ENCODE assay signal across 8 mouse cellular contexts in the genomic region with DNA sequence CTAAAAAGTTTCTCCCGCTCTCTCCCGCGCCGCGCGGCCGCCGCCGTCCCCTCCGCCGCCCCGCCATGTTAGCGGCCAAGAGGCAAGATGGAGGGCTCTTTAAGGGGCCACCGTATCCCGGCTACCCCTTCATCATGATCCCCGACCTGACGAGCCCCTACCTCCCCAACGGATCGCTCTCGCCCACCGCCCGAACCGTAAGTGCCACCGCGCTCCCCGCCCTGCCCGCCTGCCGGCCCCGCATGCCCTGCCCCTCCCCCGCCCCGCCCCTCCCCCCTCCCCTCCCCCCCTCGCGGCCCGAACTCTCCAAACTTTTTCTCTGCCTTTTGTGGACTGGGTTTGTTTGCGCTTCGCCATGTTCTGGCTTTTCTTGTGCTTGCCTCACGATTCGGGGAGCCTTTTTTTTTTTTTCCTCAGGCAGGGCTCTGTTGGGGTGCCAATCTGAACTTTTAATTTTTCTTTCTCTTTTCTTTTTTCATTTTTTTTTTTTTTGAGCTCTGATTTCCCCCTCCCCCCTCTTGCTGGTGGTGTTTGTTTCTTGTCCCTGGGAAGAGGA. TPM values are rescaled to one million over a fixed set of nuclear protein-coding genes. Genes with fewer than 3 reads are reported as not detected.
DNase-seq lines count a peak whose midpoint lies in the region; ATAC-seq and TF ChIP-seq lines count a peak whose summit lies in the region.

No protein-coding gene starts in this region.

- peak overlapping the region; percentile 68 for H3K4me2 ChIP-seq in forebrain, embryonic 15.5 days (replicated peaks)
- peak overlapping the region; percentile 55 for H3K4me2 ChIP-seq in hindbrain, embryonic 15.5 days
- H3K4me2 ChIP-seq in liver, embryonic 12.5 days: peak overlapping the region; percentile 88
- peak overlapping the region; percentile 93 for H3K4me2 ChIP-seq in neural tube, embryonic 11.5 days (ENCODE audit: low read depth)

- peak overlapping the region; percentile 87 for H3K27ac ChIP-seq in forebrain, embryonic 15.5 days (replicated peaks)
- peak overlapping the region; percentile 82 for H3K27ac ChIP-seq in hindbrain, embryonic 15.5 days (replicated peaks)
- H3K27ac ChIP-seq in liver, embryonic 12.5 days: peak overlapping the region; percentile 85
- peak overlapping the region; percentile 91 for H3K27ac ChIP-seq in neural tube, embryonic 11.5 days (ENCODE audit: low read depth, low read length)

- no peaks in the 10 kb centered on the region for H3K9me3 ChIP-seq in E14TG2a.4 (ENCODE audit: low read length)
- no peaks in the 10 kb centered on the region for H3K9me3 ChIP-seq in forebrain, embryonic 15.5 days
- H3K9me3 ChIP-seq in hindbrain, embryonic 15.5 days: no peaks in the 10 kb centered on the region
- H3K9me3 ChIP-seq in liver, embryonic 12.5 days (replicated peaks): no peaks in the 10 kb centered on the region
- H3K9me3 ChIP-seq in neural tube, embryonic 11.5 days (ENCODE audit: control insufficient read depth, low read length): no peaks in the 10 kb centered on the region

- peaks cover 52% of the 10 kb centered on the region for H3K4me1 ChIP-seq in E14TG2a.4 (replicated peaks; ENCODE audit: low read depth, low read length)
- H3K4me1 ChIP-seq in forebrain, embryonic 15.5 days: peaks cover 72% of the 10 kb centered on the region
- peaks cover 42% of the 10 kb centered on the region for H3K4me1 ChIP-seq in hindbrain, embryonic 15.5 days (replicated peaks)
- peaks cover 58% of the 10 kb centered on the region for H3K4me1 ChIP-seq in liver, embryonic 12.5 days
- H3K4me1 ChIP-seq in neural tube, embryonic 11.5 days (ENCODE audit: control insufficient read depth, insufficient read depth, low read length): peaks cover 26% of the 10 kb centered on the region

- under 1% methylated on average over 36 of the region's 38 CpGs for WGBS in forebrain, embryonic 15.5 days
- WGBS in hindbrain, embryonic 15.5 days: under 1% methylated on average over 33 of the region's 38 CpGs
- WGBS in liver, embryonic 12.5 days (ENCODE audit: insufficient replicate concordance): 0% methylated on average over 23 of the region's 38 CpGs
- 0% methylated on average over 9 of the region's 38 CpGs for WGBS in neural tube, embryonic 11.5 days

- peak; percentile 68 to 89 for DNase-seq in adrenal gland, adult (ENCODE audit: inconsistent age in 2 of 2, low spot score in 1 of 2)
- DNase-seq in neural tube, embryonic 11.5 days (ENCODE audit: low spot score): no peak
- DNase-seq in urinary bladder, postnatal 10 days (ENCODE audit: low spot score): peak; percentile 29
- no peak for DNase-seq in left cerebral cortex, adult 8-10 months (ENCODE audit: low spot score in 2 of 2)

- ATAC-seq in forebrain, embryonic 15.5 days (replicated peaks): 0 out of 2 replicates have a peak, but pooled peaks have one; percentile 8
- no peak for ATAC-seq in hindbrain, embryonic 15.5 days (ENCODE audit: low FRiP score, low read depth)
- no peak for ATAC-seq in liver, embryonic 12.5 days
- peak; percentile 33 for ATAC-seq in neural tube, embryonic 11.5 days (ENCODE audit: insufficient read depth, low FRiP score, low TSS enrichment)

- H3K27me3 ChIP-seq in E14TG2a.4 (ENCODE audit: insufficient read depth, low read length): peaks cover 21% of the 10 kb centered on the region
- H3K27me3 ChIP-seq in forebrain, embryonic 15.5 days: no peaks in the 10 kb centered on the region; the same call in 1 of the 2 replicates
- H3K27me3 ChIP-seq in hindbrain, embryonic 15.5 days: peaks cover 28% of the 10 kb centered on the region
- H3K27me3 ChIP-seq in liver, embryonic 12.5 days (replicated peaks): peaks cover 90% of the 10 kb centered on the region
- H3K27me3 ChIP-seq in neural tube, embryonic 11.5 days (ENCODE audit: control insufficient read depth, insufficient read depth, low read length): no peaks in the 10 kb centered on the region

- no peak for TF ChIP-seq CTCF in E14TG2a.4 (conservative IDR thresholded peaks at IDR 0.05; ENCODE audit: low read length)

- H3K9ac ChIP-seq in forebrain, embryonic 15.5 days (replicated peaks): peak overlapping the region; percentile 64
- H3K9ac ChIP-seq in hindbrain, embryonic 15.5 days: peak overlapping the region; percentile 51
- H3K9ac ChIP-seq in liver, embryonic 12.5 days: peak overlapping the region; percentile 77
- H3K9ac ChIP-seq in neural tube, embryonic 11.5 days (ENCODE audit: low read length): peak overlapping the region; percentile 76

- peak overlapping the region; percentile 84 for H3K4me3 ChIP-seq in E14TG2a.4 (replicated peaks; ENCODE audit: low read length)
- H3K4me3 ChIP-seq in forebrain, embryonic 15.5 days: peak overlapping the region; percentile 44
- H3K4me3 ChIP-seq in hindbrain, embryonic 15.5 days: peak overlapping the region; percentile 44
- peak overlapping the region; percentile 68 for H3K4me3 ChIP-seq in liver, embryonic 12.5 days
- peak overlapping the region; percentile 73 for H3K4me3 ChIP-seq in neural tube, embryonic 11.5 days (ENCODE audit: low read depth, low read length)

- no peaks in the 10 kb centered on the region for H3K36me3 ChIP-seq in E14TG2a.4 (ENCODE audit: insufficient read depth, low read length)
- no peaks in the 10 kb centered on the region for H3K36me3 ChIP-seq in forebrain, embryonic 15.5 days
- H3K36me3 ChIP-seq in hindbrain, embryonic 15.5 days: no peaks in the 10 kb centered on the region
- H3K36me3 ChIP-seq in liver, embryonic 12.5 days: no peaks in the 10 kb centered on the region
- no peaks in the 10 kb centered on the region for H3K36me3 ChIP-seq in neural tube, embryonic 11.5 days (ENCODE audit: control insufficient read depth, insufficient read depth, low read length)

RNA-seq across cellular contexts. Expression of gene Tcf7l2, which starts 1.5 kb away (rescaled TPM):
- polyA plus RNA-seq in forebrain, embryonic 15.5 days (2015; fragmentation: Nextera tagmentation; extraction: Ambion mirVana): 95.4 and 131 TPM in 2 replicates
- polyA plus RNA-seq in hindbrain, embryonic 15.5 days (2015; fragmentation: Nextera tagmentation; extraction: Ambion mirVana): 31.9 and 97.2 TPM in 2 replicates
- 22.9 and 23.0 TPM in 2 replicates for polyA plus RNA-seq in liver, embryonic 12.5 days (2016; fragmentation: Nextera tagmentation; extraction: Ambion mirVana)
- polyA plus RNA-seq in neural tube, embryonic 11.5 days (2014; fragmentation: Nextera tagmentation; extraction: Ambion mirVana): 60.5 and 60.6 TPM in 2 replicates
- 10 to 100 TPM in 3 of 4 experiments, 1 to 10 TPM in 1; 9.6 to 12.4 (median 11.5) TPM for total RNA-seq in left cerebral cortex, adult 8-10 months (2022)

Comparison
In these comparisons a context has a peak if more than half of its experiments do, and no peak if none do; other contexts are left out.
1. DNase-seq: peak in adrenal gland, adult (2 of 2) and urinary bladder, postnatal 10 days (single experiment); none in neural tube, embryonic 11.5 days (single experiment) and left cerebral cortex, adult 8-10 months (0 of 2).
2. ATAC-seq: peak in forebrain, embryonic 15.5 days (single experiment) and neural tube, embryonic 11.5 days (single experiment); none in hindbrain, embryonic 15.5 days (single experiment) and liver, embryonic 12.5 days (single experiment).
3. Peak in every context shown above with its lines, with median percentiles within 50 percentile points of each other: H3K4me3 ChIP-seq, H3K27ac ChIP-seq, H3K4me2 ChIP-seq and H3K9ac ChIP-seq.